Mouse (Mus musculus) testis, adult 2 months (tissue): ENCODE measurements around the gene Hivep2.

Experiments used
- CTCF ChIP-seq: fragments of 200-500 bp; IDR thresholded peaks from 2 replicates; pipeline ENCODE4 v1.5.1; 2012; ENCODE audit warnings: low read depth, mild to moderate bottlenecking, inconsistent platforms, low read length, moderate library complexity; ENCODE audit not compliant: control insufficient read depth, insufficient read depth, insufficient replicate concordance
- POLR2A ChIP-seq: fragments of 200-500 bp; IDR thresholded peaks from 2 replicates; pipeline ENCODE4 v1.6.1; 2012; ENCODE audit warnings: low read depth, mild to moderate bottlenecking, inconsistent platforms, low read length, moderate library complexity; ENCODE audit not compliant: control insufficient read depth

GRCm38 (mm10) chr10:14047661-14048060, 81.8 kb downstream of the Hivep2 start:
- TF ChIP-seq CTCF (no peak), POLR2A (no peak)
